Mouse (Mus musculus): ENCODE data around the gene Susd1. TPM values are rescaled to one million over a fixed set of nuclear protein-coding genes. Genes with fewer than 3 reads are reported as not detected.
A peak's percentile ranks its signal among the peaks of the same experiment; 100 is the strongest.

Susd1 gene
- total RNA-seq, 2 experiments from 2014 or later: 7.1 to 7.5 TPM

DNA sequence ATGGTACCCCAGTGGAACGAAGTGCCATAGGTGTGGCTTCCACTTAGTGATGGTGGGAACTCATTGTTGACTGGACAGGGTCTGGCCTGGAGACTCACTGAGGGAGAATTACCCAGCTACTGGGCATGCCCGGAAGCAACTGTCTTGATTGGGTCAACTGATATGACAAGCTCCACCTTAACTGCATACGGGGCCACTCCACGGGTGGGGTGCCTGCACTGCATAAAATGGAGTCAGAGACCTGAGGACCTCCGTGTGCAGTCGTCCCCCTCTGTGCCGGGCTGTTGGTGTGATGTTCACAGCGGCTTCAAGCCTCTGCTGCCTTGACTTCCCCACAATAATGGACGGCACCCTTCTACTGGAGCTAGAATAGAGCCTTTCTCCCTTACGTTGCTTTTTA is 79.5 kb downstream of the Susd1 start:
- intact Hi-C loops (cut with DNase I): no loop called here
- TF ChIP-seq CTCF (IDR thresholded peaks at IDR 0.05): no peak
- no peak overlapping the region for H3K27ac ChIP-seq
- no peak overlapping the region for H3K4me3 ChIP-seq
- DNase-seq (ENCODE audit: extremely low spot score in 1 of 2, low spot score in 2 of 2): peak in 1 of 2 experiments; percentile 6

DNA sequence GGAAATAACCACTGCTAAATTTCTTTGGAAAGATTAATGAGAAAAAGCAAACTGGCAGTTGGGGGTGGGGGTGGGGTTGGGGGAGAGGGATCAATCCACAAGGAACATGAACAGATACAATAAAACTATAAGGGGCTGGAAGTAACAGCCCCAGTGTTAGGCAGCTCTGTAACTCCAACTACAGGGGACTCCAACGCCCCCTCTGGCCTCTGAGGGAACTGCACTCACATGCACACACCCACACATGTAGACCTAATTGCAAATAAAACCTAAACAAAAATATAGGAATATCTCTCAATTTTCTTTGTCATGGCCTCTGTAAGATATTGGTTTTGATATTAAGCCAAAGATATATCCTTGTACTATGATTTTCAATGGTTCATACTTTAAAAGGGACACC is 83.0 kb downstream of the Susd1 start:
- no peak; the same call in none of the 2 replicates for TF ChIP-seq CTCF (IDR thresholded peaks at IDR 0.05)
- Histone ChIP-seq H3K4me3 (no peak overlapping the region), H3K27ac (no peak overlapping the region)
- DNase-seq (ENCODE audit: extremely low spot score in 1 of 2, low spot score in 2 of 2): no peak
- intact Hi-C loops (cut with DNase I): no loop called here

DNA sequence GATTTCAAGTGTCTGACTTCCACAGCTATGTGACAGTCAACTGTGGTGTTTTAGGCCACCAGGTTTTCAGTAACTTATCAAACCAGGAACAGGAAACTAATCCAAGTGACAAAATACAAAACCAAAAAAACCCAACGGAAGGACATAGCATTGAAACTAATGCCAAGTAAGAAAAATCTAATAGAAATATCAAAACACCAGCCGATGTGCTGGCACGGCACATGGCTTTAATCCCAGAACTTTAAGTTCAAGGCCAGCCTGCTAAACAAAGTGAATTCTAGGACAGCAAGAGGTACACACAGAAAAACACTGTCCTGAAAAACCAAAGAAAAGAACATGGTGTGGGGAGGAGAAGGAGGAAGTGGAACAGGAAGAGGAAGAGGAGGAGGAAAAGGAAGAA is 83.8 kb downstream of the Susd1 start:
- Histone ChIP-seq H3K4me3 (no peak overlapping the region), H3K27ac (no peak overlapping the region)
- no peak for DNase-seq (ENCODE audit: extremely low spot score in 1 of 2, low spot score in 2 of 2)
- intact Hi-C loops (cut with DNase I): no loop called here
- TF ChIP-seq CTCF (IDR thresholded peaks at IDR 0.05): no peak

GRCm38 (mm10) chr4:59351938-59352337 is 86.5 kb downstream of the Susd1 start:
- no peak for TF ChIP-seq CTCF (IDR thresholded peaks at IDR 0.05)
- H3K4me3 ChIP-seq: no peak overlapping the region
- intact Hi-C loops (cut with DNase I): no loop called here
- H3K27ac ChIP-seq: no peak overlapping the region
- DNase-seq (ENCODE audit: extremely low spot score in 1 of 2, low spot score in 2 of 2): no peak

GRCm38 (mm10) chr4:59350354-59350753 is 88.1 kb downstream of the Susd1 start:
- TF ChIP-seq CTCF (IDR thresholded peaks at IDR 0.05): no peak
- intact Hi-C loops (cut with DNase I): no loop called here
- no peak for DNase-seq (ENCODE audit: extremely low spot score in 1 of 2, low spot score in 2 of 2)
- Histone ChIP-seq H3K4me3 (no peak overlapping the region), H3K27ac (no peak overlapping the region)

DNA sequence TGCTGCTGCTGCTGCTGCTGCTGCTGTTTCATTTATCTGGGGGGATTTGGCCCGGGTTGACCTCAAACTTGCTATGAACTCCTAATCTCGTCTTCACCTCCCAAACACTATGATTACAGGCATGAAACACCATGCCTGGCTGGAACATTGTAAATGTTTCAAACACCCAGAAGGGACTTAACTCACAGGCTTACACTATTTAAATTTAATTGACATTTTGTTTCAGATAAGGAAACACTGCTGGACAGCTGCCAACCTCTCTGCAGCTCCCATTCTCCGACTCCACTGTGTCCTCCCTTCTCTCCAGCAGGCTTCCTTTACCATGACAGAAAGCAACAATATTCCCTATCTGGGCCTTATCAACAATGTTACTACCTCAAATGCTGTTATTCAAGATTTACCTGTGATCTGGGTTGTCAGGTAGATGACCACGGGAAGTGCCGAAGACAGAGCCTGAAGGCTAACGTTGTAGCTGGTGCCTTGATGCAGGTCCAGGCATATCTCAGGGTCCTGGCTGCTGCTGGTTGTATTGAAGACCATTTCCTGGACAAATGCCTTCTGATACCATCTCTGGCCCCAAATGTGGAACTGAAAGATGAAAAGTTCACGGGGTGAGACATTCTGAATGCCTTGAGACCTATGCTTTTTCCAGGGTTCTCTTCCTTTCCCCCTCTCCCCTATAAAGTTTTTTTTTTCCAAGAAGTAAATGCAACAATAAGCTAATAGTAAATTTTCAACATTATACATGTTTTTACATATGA is 88.8 kb downstream of the Susd1 start:
- intact Hi-C loops (cut with DNase I): loop anchor here (10.0 kb wide), 1 partner anchor 165 kb away; the partner anchor contains the start of gene Ugcg
- H3K4me3 ChIP-seq: no peak overlapping the region
- no peak for DNase-seq (ENCODE audit: extremely low spot score in 1 of 2, low spot score in 2 of 2)
- no peak for TF ChIP-seq CTCF (IDR thresholded peaks at IDR 0.05)
- no peak overlapping the region for H3K27ac ChIP-seq

GRCm38 (mm10) chr4:59340714-59341113 is 97.7 kb downstream of the Susd1 start:
- intact Hi-C loops (cut with DNase I): loop anchor here (1.0 to 10.0 kb wide), 2 partner anchors 156 to 244 kb away; partner anchors contain the start of gene Ugcg
- no peak overlapping the region for H3K4me3 ChIP-seq
- no peak overlapping the region for H3K27ac ChIP-seq
- TF ChIP-seq CTCF (IDR thresholded peaks at IDR 0.05): peak; percentile 98
- DNase-seq (ENCODE audit: extremely low spot score in 1 of 2, low spot score in 2 of 2): peak; percentile 75 to 90

DNA sequence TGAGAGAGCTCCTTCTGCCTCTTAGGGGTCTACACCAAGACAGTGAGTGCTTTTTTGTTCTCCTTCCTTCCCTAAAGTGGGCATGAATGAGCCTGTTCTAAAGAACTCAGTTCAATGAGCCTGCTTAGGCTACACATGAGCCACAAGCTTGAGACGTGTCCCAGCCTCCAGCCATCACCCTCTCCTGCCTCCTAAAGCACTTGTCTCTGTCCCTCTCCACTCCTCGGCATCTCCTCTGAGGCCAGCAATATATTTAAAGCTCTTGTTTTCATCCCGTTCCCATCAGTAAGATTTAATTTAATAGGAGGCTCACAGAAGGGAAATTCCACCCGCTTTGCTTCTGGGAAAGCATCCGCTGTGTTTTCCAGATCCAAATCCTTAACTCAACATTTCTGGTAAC is 98.4 kb downstream of the Susd1 start:
- TF ChIP-seq CTCF (IDR thresholded peaks at IDR 0.05): no peak
- Histone ChIP-seq H3K27ac (no peak overlapping the region), H3K4me3 (no peak overlapping the region)
- intact Hi-C loops (cut with DNase I): loop anchor here (1.0 to 10.0 kb wide), 2 partner anchors 155 to 244 kb away; partner anchors contain the start of gene Ugcg
- DNase-seq (ENCODE audit: extremely low spot score in 1 of 2, low spot score in 2 of 2): no peak

- Histone ChIP-seq H3K27ac (no peak overlapping the region), H3K4me3 (no peak overlapping the region)
- DNase-seq (ENCODE audit: extremely low spot score in 1 of 2, low spot score in 2 of 2): no peak
- intact Hi-C loops (cut with DNase I): loop anchor here (5.0 to 10.0 kb wide), 2 partner anchors 77 to 354 kb away; partner anchors contain the start of gene Ptgr1
- TF ChIP-seq CTCF (IDR thresholded peaks at IDR 0.05): no peak
Measured at GRCm38 (mm10) chr4:59338896-59339535, 99.4 kb downstream of the Susd1 start.

- no peak for DNase-seq (ENCODE audit: extremely low spot score in 1 of 2, low spot score in 2 of 2)
- no peak for TF ChIP-seq CTCF (IDR thresholded peaks at IDR 0.05)
- Histone ChIP-seq H3K27ac (no peak overlapping the region), H3K4me3 (no peak overlapping the region)
- intact Hi-C loops (cut with DNase I): loop anchor here (5.0 to 10.0 kb wide), 2 partner anchors 75 to 353 kb away; partner anchors contain the start of gene Ptgr1
Measured at GRCm38 (mm10) chr4:59337533-59337885, 100.9 kb downstream of the Susd1 start.

GRCm38 (mm10) chr4:59336846-59337532 is 101.4 kb downstream of the Susd1 start:
- H3K27ac ChIP-seq: no peak overlapping the region
- intact Hi-C loops (cut with DNase I): loop anchor here (5.0 to 10.0 kb wide), 2 partner anchors 75 to 352 kb away; partner anchors contain the start of gene Ptgr1
- no peak overlapping the region for H3K4me3 ChIP-seq
- TF ChIP-seq CTCF (IDR thresholded peaks at IDR 0.05): no peak
- DNase-seq (ENCODE audit: extremely low spot score in 1 of 2, low spot score in 2 of 2): no peak

- no peak for TF ChIP-seq CTCF (IDR thresholded peaks at IDR 0.05)
- no peak overlapping the region for H3K27ac ChIP-seq
- H3K4me3 ChIP-seq: no peak overlapping the region
- intact Hi-C loops (cut with DNase I): loop anchor here (5.0 to 10.0 kb wide), 2 partner anchors 74 to 352 kb away; partner anchors contain the start of gene Ptgr1
- peak in 1 of 2 experiments; percentile 8 for DNase-seq (ENCODE audit: extremely low spot score in 1 of 2, low spot score in 2 of 2)
Measured at GRCm38 (mm10) chr4:59336439-59336809, 102.0 kb downstream of the Susd1 start.
